Mouse (Mus musculus): ENCODE data around the gene Cdh4.

- no peak for TF ChIP-seq GATA1 (IDR thresholded peaks at IDR 0.05; ENCODE audit: borderline replicate concordance, low read length)
- TF ChIP-seq FLI1 (IDR thresholded peaks at IDR 0.05; ENCODE audit: low read length), result no peak
Observed at GRCm38 (mm10) chr2:179787256-179787655, 345.0 kb downstream of the Cdh4 start.
